Mouse (Mus musculus) cerebral cortex, adult 2 months (tissue): ENCODE measurements around the gene Thap4.

Experiments
- WGBS: fragments of 180-500 bp; shearing (Covaris S2); methylation state at CpG from one replicate; pipeline ENCODE4 v1.1.7; 2018; 5-methylcytosine and 5-hydroxymethylcytosine counted together

Gene Thap4

GRCm38 (mm10) chr1:93740671-93741070 is 14.0 kb downstream of the Thap4 start:
- WGBS = 84% methylated on average over 2 of the region's 2 CpGs

DNA sequence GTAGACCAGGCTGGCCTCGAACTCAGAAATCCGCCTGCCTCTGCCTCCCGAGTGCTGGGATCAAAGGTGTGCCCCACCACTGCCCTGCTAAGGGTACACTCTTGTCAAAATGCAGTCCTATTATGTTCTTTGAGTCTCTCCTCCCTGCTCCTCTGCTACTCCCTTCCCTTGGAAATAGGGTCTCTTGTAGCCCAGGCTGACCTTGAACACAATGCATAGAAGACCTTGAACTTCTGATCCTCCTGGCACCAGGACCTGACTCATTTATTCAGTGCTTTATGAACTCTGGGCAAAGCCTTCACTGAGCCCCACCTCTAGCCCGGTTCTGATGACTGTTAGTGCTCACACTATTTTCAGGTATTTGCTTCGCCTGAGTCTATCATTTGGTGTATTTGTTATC is 17.0 kb downstream of the Thap4 start:
- WGBS = 96% methylated on average over 5 of the region's 5 CpGs

GRCm38 (mm10) chr1:93735859-93736258 is 18.8 kb downstream of the Thap4 start:
- 80% methylated on average over 3 of the region's 3 CpGs for WGBS

- 16% methylated on average over 3 of the region's 3 CpGs for WGBS
Observed at GRCm38 (mm10) chr1:93731880-93732281, 22.8 kb downstream of the Thap4 start.

- WGBS = 78% methylated on average over 5 of the region's 5 CpGs
Observed at GRCm38 (mm10) chr1:93731103-93731502, 23.6 kb downstream of the Thap4 start.

- WGBS = 71% methylated on average over 3 of the region's 3 CpGs
Observed at GRCm38 (mm10) chr1:93726974-93727373, 27.7 kb downstream of the Thap4 start.

DNA sequence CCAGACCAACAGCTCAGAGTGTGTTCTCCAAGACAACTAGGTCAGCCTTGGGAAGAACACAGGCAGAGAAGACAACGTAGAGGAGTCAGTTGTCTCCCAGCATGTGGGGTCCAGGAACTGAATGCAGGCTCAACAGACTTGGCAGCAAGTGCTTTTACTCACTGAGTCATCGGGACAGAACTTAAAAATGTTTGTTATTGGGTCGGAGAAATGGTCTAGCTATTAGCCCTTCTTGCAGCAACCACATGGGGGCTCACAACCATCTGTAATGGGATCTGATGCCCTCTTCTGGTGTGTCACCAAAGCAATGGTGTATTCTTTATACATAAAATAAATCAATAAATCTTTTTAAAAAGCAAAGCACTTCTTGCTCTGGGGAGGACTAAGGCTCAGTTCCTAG is 28.5 kb downstream of the Thap4 start:
- 36% methylated on average over 3 of the region's 3 CpGs for WGBS

DNA sequence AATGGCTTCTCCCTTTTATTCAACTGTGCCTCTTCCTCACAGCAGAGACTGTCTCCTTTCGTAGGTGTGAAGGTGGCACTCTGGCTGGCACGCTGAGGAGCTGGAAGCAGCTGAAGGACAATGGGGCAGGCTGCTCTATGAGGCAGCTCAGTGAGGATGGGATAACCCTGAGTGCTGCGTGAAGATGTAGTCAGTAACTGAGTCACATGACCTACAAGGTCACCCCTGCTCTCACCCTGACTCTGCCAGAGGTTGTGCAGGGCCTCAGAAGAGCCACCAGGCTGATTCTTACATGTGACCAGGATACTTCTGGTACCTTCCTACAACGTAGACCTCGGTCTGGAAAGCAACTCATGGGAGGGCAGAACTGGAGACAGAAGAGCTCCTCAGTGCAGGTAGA is 29.0 kb downstream of the Thap4 start:
- 76% methylated on average over 5 of the region's 5 CpGs for WGBS

GRCm38 (mm10) chr1:93724623-93725022 is 30.0 kb downstream of the Thap4 start:
- 86% methylated on average over 3 of the region's 3 CpGs for WGBS

DNA sequence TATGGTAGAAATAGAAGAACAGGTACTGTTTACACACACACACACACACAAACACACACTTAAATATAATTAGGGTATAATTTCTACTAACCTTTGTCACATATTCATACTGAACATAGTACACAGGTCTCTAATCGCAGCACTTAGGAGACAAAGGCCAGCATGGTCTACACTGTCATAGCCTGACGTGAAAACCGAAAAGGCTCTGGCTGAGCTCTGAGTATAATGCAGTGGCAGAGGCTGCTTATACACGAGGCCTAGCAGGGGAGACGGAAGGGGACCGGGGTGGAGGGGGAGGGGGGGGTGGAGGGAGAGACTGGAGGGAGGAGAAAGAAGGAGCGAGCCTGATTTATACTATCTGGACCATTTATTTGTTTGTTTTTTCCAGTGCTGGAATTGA is 33.1 kb downstream of the Thap4 start:
- WGBS = 75% methylated on average over 7 of the region's 7 CpGs

GRCm38 (mm10) chr1:93716166-93716565 is 38.5 kb downstream of the Thap4 start:
- 87% methylated on average over 2 of the region's 2 CpGs for WGBS

GRCm38 (mm10) chr1:93705389-93705788 is 49.3 kb downstream of the Thap4 start:
- WGBS = 66% methylated on average over 3 of the region's 3 CpGs

DNA sequence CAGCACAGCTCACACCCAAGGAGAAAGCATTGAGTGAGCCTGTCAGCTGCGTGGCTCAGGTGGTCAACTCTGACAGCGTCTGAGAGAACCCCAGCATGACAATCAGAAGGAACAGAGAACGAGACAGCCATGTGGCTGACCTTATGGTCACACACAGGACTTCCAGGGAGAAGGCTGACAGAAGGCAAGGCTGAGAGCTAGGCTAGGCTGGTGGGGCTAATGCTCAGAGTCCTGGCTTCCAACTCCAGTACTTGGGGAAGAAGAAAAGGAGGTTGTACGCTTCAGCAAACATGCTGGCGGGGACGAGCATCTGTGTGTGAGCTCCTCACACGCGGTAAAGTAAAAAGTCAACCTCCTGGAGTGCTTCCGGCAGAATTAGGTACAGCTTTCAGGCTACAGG is 50.3 kb downstream of the Thap4 start:
- WGBS = 83% methylated on average over 9 of the region's 9 CpGs

GRCm38 (mm10) chr1:93703472-93704048 is 51.1 kb downstream of the Thap4 start:
- 90% methylated on average over 10 of the region's 10 CpGs for WGBS

DNA sequence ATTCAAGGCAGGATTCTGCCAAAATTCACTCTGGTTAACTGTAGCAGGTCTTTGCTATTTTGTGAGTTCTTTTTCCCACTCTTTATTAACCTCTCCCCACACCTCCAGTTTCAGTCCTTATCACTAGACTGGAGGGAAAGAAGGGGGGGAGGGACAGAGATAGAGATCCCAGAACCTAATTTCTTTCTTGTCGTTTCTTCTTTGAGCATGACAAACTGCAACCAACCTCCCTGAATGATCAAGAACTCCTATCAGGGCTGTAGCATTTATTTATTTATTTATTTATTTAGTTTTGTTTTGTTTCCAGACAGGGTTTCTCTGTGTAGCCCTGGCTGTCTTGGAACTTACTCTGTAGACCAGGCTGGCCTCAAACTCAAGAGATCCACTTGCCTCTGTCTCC is 52.6 kb downstream of the Thap4 start:
- WGBS = 100% methylated on average over 1 of the region's 1 CpGs

- WGBS = 41% methylated on average over 4 of the region's 4 CpGs
Observed at GRCm38 (mm10) chr1:93699159-93699558, 55.5 kb downstream of the Thap4 start.

DNA sequence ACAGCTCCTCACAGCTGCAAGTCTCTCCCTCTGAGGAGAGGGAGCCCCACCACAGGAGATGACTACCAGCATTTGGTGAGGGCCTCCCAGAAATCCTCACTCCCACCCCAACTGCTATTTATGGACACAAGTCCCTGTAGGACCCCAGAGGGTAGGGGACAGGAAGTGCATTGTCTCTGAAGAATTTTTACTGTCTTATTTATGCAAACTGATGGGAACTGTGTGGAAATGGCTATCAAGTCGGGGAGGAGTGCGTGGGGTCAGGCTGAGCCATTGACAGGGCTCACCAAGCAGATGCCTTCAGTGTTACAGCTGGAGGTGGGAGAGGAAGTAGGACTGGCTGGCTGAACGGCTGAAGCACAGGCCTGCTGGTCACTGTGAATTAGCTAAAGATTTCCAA is 57.3 kb downstream of the Thap4 start:
- 60% methylated on average over 3 of the region's 3 CpGs for WGBS

DNA sequence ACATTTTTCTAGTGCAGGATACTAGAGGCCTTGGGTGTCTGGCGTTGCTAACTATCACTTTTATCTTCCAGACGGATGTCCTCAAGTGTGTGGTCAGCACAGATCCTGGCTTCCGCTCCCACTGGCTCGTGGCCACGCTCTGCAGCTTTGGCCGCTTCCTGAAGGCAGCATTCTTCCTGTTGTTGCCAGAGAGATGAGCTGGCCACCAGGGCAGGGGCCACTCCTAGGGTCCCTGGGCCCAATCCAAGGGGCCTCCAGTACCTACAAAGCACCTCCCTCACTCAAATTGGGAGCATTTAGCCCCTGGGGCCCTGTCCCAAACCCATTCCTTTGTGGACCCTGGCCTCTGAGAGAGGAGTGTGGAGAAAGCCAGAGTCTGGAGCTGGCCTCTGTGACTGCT is 59.7 kb downstream of the Thap4 start:
- WGBS = 57% methylated on average over 6 of the region's 6 CpGs

GRCm38 (mm10) chr1:93693943-93694342 is 60.7 kb downstream of the Thap4 start:
- WGBS = 98% methylated on average over 10 of the region's 10 CpGs

GRCm38 (mm10) chr1:93693502-93693901 is 61.2 kb downstream of the Thap4 start:
- 89% methylated on average over 3 of the region's 3 CpGs for WGBS

DNA sequence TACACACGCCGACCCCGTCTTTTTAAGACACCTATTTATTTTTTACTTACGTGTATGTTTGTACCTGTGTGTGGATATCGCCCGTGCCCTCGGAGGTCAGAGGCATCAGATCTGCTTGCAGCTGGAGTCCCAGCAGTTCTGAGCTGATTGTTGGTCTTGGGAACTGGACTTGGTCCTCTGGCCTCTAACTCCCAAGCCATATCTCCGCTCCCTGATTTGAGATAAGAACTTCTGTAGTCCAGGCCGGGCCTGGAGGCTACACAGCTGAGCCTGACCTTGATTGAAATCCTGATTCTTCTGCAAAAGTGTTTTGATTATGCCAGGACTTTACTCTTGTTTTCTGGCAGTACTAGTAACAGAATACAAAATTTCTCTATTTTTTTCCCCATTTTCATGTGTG is 61.9 kb downstream of the Thap4 start:
- WGBS = 96% methylated on average over 9 of the region's 9 CpGs

DNA sequence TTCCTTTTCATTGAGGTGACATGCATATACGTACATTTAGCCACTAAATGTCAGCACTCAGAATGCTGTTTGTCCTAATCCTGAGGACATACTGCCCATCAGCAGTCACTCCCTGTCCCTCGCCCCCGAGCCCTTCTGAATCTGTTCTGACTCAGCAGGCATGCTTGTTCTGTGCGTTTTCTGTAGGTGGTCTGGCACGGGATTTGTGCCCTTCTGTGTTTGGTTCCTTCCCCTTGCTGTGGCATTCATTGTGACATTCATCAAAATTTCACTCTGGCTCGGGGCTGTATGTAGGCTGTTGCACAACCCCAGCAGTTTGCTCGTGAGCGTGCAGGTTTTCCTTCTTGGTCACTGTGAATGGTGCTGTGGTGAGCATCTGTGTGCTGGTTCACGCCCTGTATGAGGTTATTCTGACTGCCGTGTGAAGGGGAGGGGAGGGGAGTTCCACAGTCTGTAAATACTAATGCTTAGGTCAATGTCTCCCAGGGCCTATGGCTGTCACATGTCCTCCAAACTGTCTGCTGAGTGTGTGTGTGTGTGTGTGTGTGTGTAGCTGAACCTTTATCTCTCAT is 62.8 kb downstream of the Thap4 start:
- 46% methylated on average over 10 of the region's 10 CpGs for WGBS

DNA sequence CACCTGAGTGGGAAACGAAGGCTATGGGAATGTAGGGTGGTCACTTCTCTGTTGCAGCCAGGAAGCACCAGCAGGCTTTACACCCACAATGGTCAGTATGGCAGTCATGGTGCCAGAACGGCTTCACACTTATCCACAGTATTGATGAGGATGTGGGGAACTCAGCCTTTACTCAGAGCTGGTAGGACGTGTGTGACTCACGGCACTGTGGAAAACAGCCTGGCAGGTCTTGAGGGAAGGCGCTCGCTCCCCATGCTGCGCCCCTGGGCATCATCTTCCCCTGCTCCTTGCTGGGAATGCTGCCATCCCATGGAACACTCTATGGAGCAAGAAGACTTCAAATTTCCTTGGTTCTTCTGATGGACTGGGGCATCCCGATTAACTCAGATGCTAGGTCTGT is 63.6 kb downstream of the Thap4 start:
- WGBS = 68% methylated on average over 8 of the region's 8 CpGs

DNA sequence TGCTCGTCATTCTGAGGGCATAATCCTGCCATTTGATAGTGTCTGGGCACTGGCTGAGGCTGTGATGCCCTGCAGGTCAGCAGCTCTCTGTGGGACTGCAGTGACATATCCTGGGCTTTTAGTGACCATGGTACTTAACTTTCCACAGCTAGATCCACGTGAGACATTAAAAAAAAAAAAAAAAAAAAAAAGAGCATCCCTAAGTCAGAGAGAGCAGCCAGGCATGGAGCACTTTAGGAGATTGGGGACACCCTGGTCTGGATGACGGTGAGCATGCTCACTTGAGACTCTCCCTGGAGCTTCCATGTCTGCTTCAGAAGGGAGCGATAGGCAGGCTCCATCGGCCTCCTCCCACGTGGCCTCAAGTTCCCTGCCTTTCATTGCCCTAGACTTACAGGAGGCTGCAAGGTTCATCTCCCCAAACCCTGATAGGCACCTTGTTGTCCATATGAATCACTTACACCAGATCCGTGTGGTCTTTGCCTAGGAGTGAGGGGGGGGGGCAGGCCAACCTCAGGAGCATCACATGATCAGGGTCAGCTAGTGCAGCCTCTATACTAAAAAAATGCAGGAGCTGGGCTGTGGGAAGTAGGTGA is 64.7 kb downstream of the Thap4 start:
- WGBS = 73% methylated on average over 7 of the region's 7 CpGs
